Mouse (Mus musculus): ENCODE measurements around the gene Brca1.
"Not testable (repeated sequence)": the region's sequence is repeated elsewhere in the genome, so short reads cannot be mapped to it uniquely, and the experiment has no call there.

Gene Brca1

GRCm38 (mm10) chr11:101449596-101449995 is 102.2 kb downstream of the Brca1 start:
- not testable (repeated sequence) for DNase-seq (ENCODE audit: low read depth, low spot score)

- DNase-seq (ENCODE audit: low read depth, low spot score), result peak; percentile 34
Measured at GRCm38 (mm10) chr11:101448899-101449298, 102.9 kb downstream of the Brca1 start.

GRCm38 (mm10) chr11:101448274-101448746 is 103.4 kb downstream of the Brca1 start, which contains the start of gene Ifi35:
TSS of gene Ifi35 (plus strand) at chr11:101448407.
- DNase-seq (ENCODE audit: low read depth, low spot score), result peak; percentile 90

GRCm38 (mm10) chr11:101447786-101448185 is 104.0 kb downstream of the Brca1 start:
- peak; percentile 34 for DNase-seq (ENCODE audit: low read depth, low spot score)

GRCm38 (mm10) chr11:101446860-101447259 is 104.9 kb downstream of the Brca1 start:
- DNase-seq (ENCODE audit: low read depth, low spot score), result not testable (repeated sequence)

- peak; percentile 22 for DNase-seq (ENCODE audit: low read depth, low spot score)
Measured at GRCm38 (mm10) chr11:101446319-101446718, 105.4 kb downstream of the Brca1 start.

GRCm38 (mm10) chr11:101442760-101443159 is 109.0 kb downstream of the Brca1 start:
- no peak for DNase-seq (ENCODE audit: low read depth, low spot score)

- peak; percentile 99 for DNase-seq (ENCODE audit: low read depth, low spot score)
Measured at GRCm38 (mm10) chr11:101442127-101442693, 109.5 kb downstream of the Brca1 start, which contains the start of gene Rpl27. TSS of gene Rpl27 (plus strand) at chr11:101442298.

GRCm38 (mm10) chr11:101441450-101442126 is 110.2 kb downstream of the Brca1 start:
- not testable (repeated sequence) for DNase-seq (ENCODE audit: low read depth, low spot score)

Measured in CD4-positive, CD25-positive, alpha-beta regulatory T cell, adult 2 months (primary cell).